Mouse (Mus musculus) neural tube, embryonic 14.5 days (tissue): ENCODE measurements at regions not wholly inside any gene's neighbourhood (a gene's known extent, or its start where the extent isn't known, plus 50 kb on each side); places are given as distances from the start of the nearest gene placed in this dataset.
A peak's percentile ranks its signal among the peaks of the same experiment; 100 is the strongest.

ENCODE experiments used
- ATAC-seq: fragments of 200-750 bp; cut with Nextera tagmentation; 2 replicates; pipeline ENCODE4 v1.8.0; 2017; ENCODE audit warnings: low read depth, mild to moderate bottlenecking, moderate TSS enrichment, moderate library complexity
- H3K27ac ChIP-seq: fragments of 300-500 bp; sonication (generic); 2 replicates; pipeline ENCODE4 v1.5.1; 2014; ENCODE audit warnings: low read depth, mild to moderate bottlenecking, control low read depth, low read length, moderate library complexity, mixed read lengths
- H3K27me3 ChIP-seq: fragments of 300-500 bp; sonication (generic); 2 replicates; pipeline ENCODE4 v1.6.1; 2014; ENCODE audit warnings: low read length; ENCODE audit not compliant: control insufficient read depth, insufficient read depth
- H3K36me3 ChIP-seq: fragments of 300-500 bp; sonication (generic); 2 replicates; pipeline ENCODE4 v1.6.1; 2014; ENCODE audit warnings: low read length, mixed read lengths; ENCODE audit not compliant: control insufficient read depth, insufficient read depth
- H3K4me1 ChIP-seq: fragments of 300-500 bp; sonication (generic); 2 replicates; pipeline ENCODE4 v1.6.1; 2014; ENCODE audit warnings: low read length; ENCODE audit not compliant: control insufficient read depth, insufficient read depth
- H3K4me2 ChIP-seq: fragments of 300-500 bp; sonication (generic); 2 replicates; pipeline ENCODE4 v1.6.1; 2014; ENCODE audit warnings: mild to moderate bottlenecking, low read depth, low read length, control low read depth
- H3K4me3 ChIP-seq: fragments of 300-500 bp; sonication (generic); 2 replicates; pipeline ENCODE4 v1.5.1; 2014; ENCODE audit warnings: low read depth, low read length, control low read depth, mixed read lengths
- H3K9ac ChIP-seq: fragments of 300-500 bp; sonication (generic); replicated peaks from 2 replicates; pipeline ENCODE4 v1.6.1; 2014; ENCODE audit warnings: low read depth, mild to moderate bottlenecking, control low read depth, low read length, mixed read lengths
- H3K9me3 ChIP-seq: fragments of 300-500 bp; sonication (generic); 2 replicates; pipeline ENCODE4 v1.6.1; 2016; ENCODE audit warnings: low read length; ENCODE audit not compliant: control insufficient read depth
- WGBS: fragments of 180-500 bp; shearing (Covaris S2); extraction: QIAGEN DNeasy Blood & Tissue Kit; methylation state at CpG from one replicate; pipeline ENCODE4 v1.1.7; 2014; 5-methylcytosine and 5-hydroxymethylcytosine counted together

GRCm38 (mm10) chr14:24955891-24956410 lies 469.0 kb downstream of the Rps24 start:
- Histone ChIP-seq H3K9ac (no peak overlapping the region), H3K27me3 (no peaks in the 10 kb centered on the region), H3K36me3 (no peaks in the 10 kb centered on the region), H3K4me1 (no peaks in the 10 kb centered on the region), H3K9me3 (no peaks in the 10 kb centered on the region), H3K27ac (no peak overlapping the region), H3K4me3 (no peak overlapping the region), H3K4me2 (no peak overlapping the region)
- 90% methylated on average over 11 of the region's 11 CpGs for WGBS
- no peak for ATAC-seq

- no peak overlapping the region for H3K4me2 ChIP-seq
- WGBS, result 66% methylated on average over 2 of the region's 2 CpGs
- H3K9ac ChIP-seq, result no peak overlapping the region
- H3K9me3 ChIP-seq, result no peaks in the 10 kb centered on the region
- no peaks in the 10 kb centered on the region for H3K27me3 ChIP-seq
- no peak overlapping the region for H3K4me3 ChIP-seq
- no peaks in the 10 kb centered on the region for H3K4me1 ChIP-seq
- no peaks in the 10 kb centered on the region for H3K36me3 ChIP-seq
- no peak overlapping the region for H3K27ac ChIP-seq
- no peak for ATAC-seq
Observed at GRCm38 (mm10) chr14:24956528-24957210, 469.7 kb downstream of the Rps24 start.

GRCm38 (mm10) chr14:24957392-24957791 lies 470.5 kb downstream of the Rps24 start:
- 90% methylated on average over 4 of the region's 4 CpGs for WGBS
- Histone ChIP-seq H3K36me3 (no peaks in the 10 kb centered on the region), H3K4me2 (no peak overlapping the region), H3K4me3 (no peak overlapping the region), H3K4me1 (no peaks in the 10 kb centered on the region), H3K27ac (no peak overlapping the region), H3K9me3 (no peaks in the 10 kb centered on the region), H3K9ac (no peak overlapping the region), H3K27me3 (no peaks in the 10 kb centered on the region)
- ATAC-seq, result no peak

- ATAC-seq, result no peak
Observed at GRCm38 (mm10) chr14:24958821-24959220, 471.9 kb downstream of the Rps24 start.

GRCm38 (mm10) chr14:24959401-24959800 lies 472.5 kb downstream of the Rps24 start:
- no peaks in the 10 kb centered on the region for H3K36me3 ChIP-seq
- no peak overlapping the region for H3K4me2 ChIP-seq
- H3K9ac ChIP-seq, result no peak overlapping the region
- H3K4me3 ChIP-seq, result no peak overlapping the region
- no peak overlapping the region for H3K27ac ChIP-seq
- WGBS, result 89% methylated on average over 1 of the region's 1 CpGs
- ATAC-seq, result no peak
- H3K9me3 ChIP-seq, result no peaks in the 10 kb centered on the region
- H3K4me1 ChIP-seq, result no peaks in the 10 kb centered on the region
- no peaks in the 10 kb centered on the region for H3K27me3 ChIP-seq

More at GRCm38 (mm10) chr14:24958821-24959220, 471.9 kb downstream of the Rps24 start:
- H3K4me2 ChIP-seq, result no peak overlapping the region
- H3K9ac ChIP-seq, result no peak overlapping the region
- H3K4me3 ChIP-seq, result no peak overlapping the region
- WGBS, result 82% methylated on average over 4 of the region's 4 CpGs
- H3K9me3 ChIP-seq, result no peaks in the 10 kb centered on the region
- H3K36me3 ChIP-seq, result no peaks in the 10 kb centered on the region
- H3K27ac ChIP-seq, result no peak overlapping the region
- H3K27me3 ChIP-seq, result no peaks in the 10 kb centered on the region
- no peaks in the 10 kb centered on the region for H3K4me1 ChIP-seq

GRCm38 (mm10) chr14:24960082-24960482 lies 473.2 kb downstream of the Rps24 start:
- peak; percentile 69; the same call in 1 of the 2 replicates for ATAC-seq
- H3K4me3 ChIP-seq, result no peak overlapping the region
- H3K4me1 ChIP-seq, result no peaks in the 10 kb centered on the region
- WGBS, result 42% methylated on average over 5 of the region's 5 CpGs
- H3K27me3 ChIP-seq, result no peaks in the 10 kb centered on the region
- H3K4me2 ChIP-seq, result no peak overlapping the region
- H3K9me3 ChIP-seq, result no peaks in the 10 kb centered on the region
- no peaks in the 10 kb centered on the region for H3K36me3 ChIP-seq
- no peak overlapping the region for H3K27ac ChIP-seq
- H3K9ac ChIP-seq, result no peak overlapping the region

GRCm38 (mm10) chr14:24960875-24961274 lies 473.9 kb downstream of the Rps24 start:
- no peak for ATAC-seq
- Histone ChIP-seq H3K4me2 (no peak overlapping the region), H3K36me3 (no peaks in the 10 kb centered on the region), H3K9me3 (no peaks in the 10 kb centered on the region), H3K4me3 (no peak overlapping the region), H3K4me1 (no peaks in the 10 kb centered on the region), H3K27ac (no peak overlapping the region), H3K9ac (no peak overlapping the region), H3K27me3 (no peaks in the 10 kb centered on the region)
- 55% methylated on average over 3 of the region's 3 CpGs for WGBS

- Histone ChIP-seq H3K9me3 (no peaks in the 10 kb centered on the region), H3K36me3 (no peaks in the 10 kb centered on the region), H3K4me3 (no peak overlapping the region), H3K9ac (no peak overlapping the region), H3K4me1 (no peaks in the 10 kb centered on the region), H3K4me2 (no peak overlapping the region), H3K27me3 (no peaks in the 10 kb centered on the region), H3K27ac (no peak overlapping the region)
- ATAC-seq, result no peak
- 88% methylated on average over 3 of the region's 3 CpGs for WGBS
Observed at GRCm38 (mm10) chr14:24961721-24962120, 474.8 kb downstream of the Rps24 start.

- no peak overlapping the region for H3K9ac ChIP-seq
- H3K4me3 ChIP-seq, result no peak overlapping the region
- peaks cover 6% of the 10 kb centered on the region; the same call in 1 of the 2 replicates for H3K4me1 ChIP-seq
- H3K36me3 ChIP-seq, result no peaks in the 10 kb centered on the region
- H3K4me2 ChIP-seq, result no peak overlapping the region
- H3K27ac ChIP-seq, result no peak overlapping the region
- H3K9me3 ChIP-seq, result no peaks in the 10 kb centered on the region
- no peaks in the 10 kb centered on the region for H3K27me3 ChIP-seq
- 65% methylated on average over 2 of the region's 2 CpGs for WGBS
- ATAC-seq, result no peak
Observed at GRCm38 (mm10) chr14:24969584-24969983, 482.7 kb downstream of the Rps24 start.
